Mouse (Mus musculus): Measurements from ENCODE around the gene Preb. TPM values are rescaled to one million over a fixed set of nuclear protein-coding genes. Genes with fewer than 3 reads are reported as not detected.
A peak's percentile ranks its signal among the peaks of the same experiment; 100 is the strongest.

Preb gene
- polyA plus RNA-seq, 1 experiment from 2014 or later: 133 TPM

GRCm38 (mm10) chr5:30933705-30934104, 26.5 kb downstream of the Preb start:
- no peak overlapping the region for H3K9ac ChIP-seq
- H3K9me3 ChIP-seq: no peaks in the 10 kb centered on the region
- no peak for ATAC-seq (ENCODE audit: insufficient number of reproducible peaks, insufficient read depth, low FRiP score, low TSS enrichment, low read depth)
- H3K4me2 ChIP-seq: no peak overlapping the region
- no peaks in the 10 kb centered on the region for H3K27me3 ChIP-seq
- no peaks in the 10 kb centered on the region for H3K4me1 ChIP-seq
- 59% methylated on average over 5 of the region's 5 CpGs for WGBS
- H3K4me3 ChIP-seq: no peak overlapping the region
- H3K36me3 ChIP-seq: no peaks in the 10 kb centered on the region
- H3K27ac ChIP-seq: no peak overlapping the region

DNA sequence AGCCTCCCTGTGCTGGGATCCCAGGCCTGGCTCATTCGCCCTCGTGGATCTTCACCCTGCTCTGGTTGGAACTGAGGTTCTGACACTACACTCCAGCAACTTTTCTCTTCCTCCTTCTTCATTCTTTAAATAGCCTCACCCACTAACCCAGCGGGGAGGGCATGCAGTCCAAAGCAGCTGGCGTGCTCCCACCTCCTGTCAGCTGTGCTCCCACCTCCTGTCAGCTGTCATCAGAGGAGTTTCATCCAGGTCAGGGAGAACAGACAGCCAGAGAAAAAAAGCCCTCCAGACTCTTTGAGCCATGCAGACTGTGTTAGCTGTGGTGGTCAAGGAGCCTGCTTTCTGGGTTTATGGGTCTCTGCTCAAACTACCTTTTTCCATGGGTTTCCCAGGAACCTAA, 28.8 kb downstream of the Preb start:
- no peaks in the 10 kb centered on the region for H3K27me3 ChIP-seq
- H3K27ac ChIP-seq: no peak overlapping the region
- 77% methylated on average over 4 of the region's 4 CpGs for WGBS
- H3K36me3 ChIP-seq: no peaks in the 10 kb centered on the region
- H3K9me3 ChIP-seq: no peaks in the 10 kb centered on the region
- ATAC-seq (ENCODE audit: insufficient number of reproducible peaks, insufficient read depth, low FRiP score, low TSS enrichment, low read depth): no peak
- no peak overlapping the region for H3K4me3 ChIP-seq
- peaks cover 7% of the 10 kb centered on the region; the same call in 1 of the 2 replicates for H3K4me1 ChIP-seq
- no peak overlapping the region for H3K4me2 ChIP-seq
- H3K9ac ChIP-seq: no peak overlapping the region

GRCm38 (mm10) chr5:30930846-30931245, 29.3 kb downstream of the Preb start:
- Histone ChIP-seq H3K9me3 (no peaks in the 10 kb centered on the region), H3K4me1 (peaks cover 7% of the 10 kb centered on the region; the same call in 1 of the 2 replicates), H3K4me2 (no peak overlapping the region), H3K27me3 (no peaks in the 10 kb centered on the region), H3K4me3 (no peak overlapping the region), H3K27ac (no peak overlapping the region), H3K36me3 (no peaks in the 10 kb centered on the region), H3K9ac (no peak overlapping the region)
- WGBS: 84% methylated on average over 6 of the region's 6 CpGs
- ATAC-seq (ENCODE audit: insufficient number of reproducible peaks, insufficient read depth, low FRiP score, low TSS enrichment, low read depth): no peak

- no peak overlapping the region for H3K9ac ChIP-seq
- H3K4me3 ChIP-seq: no peak overlapping the region
- WGBS: 41% methylated on average over 4 of the region's 4 CpGs
- no peak for ATAC-seq (ENCODE audit: insufficient number of reproducible peaks, insufficient read depth, low FRiP score, low TSS enrichment, low read depth)
- no peak overlapping the region for H3K27ac ChIP-seq
- peaks cover 7% of the 10 kb centered on the region; the same call in 1 of the 2 replicates for H3K4me1 ChIP-seq
- H3K9me3 ChIP-seq: no peaks in the 10 kb centered on the region
- no peak overlapping the region for H3K4me2 ChIP-seq
- no peaks in the 10 kb centered on the region for H3K27me3 ChIP-seq
- H3K36me3 ChIP-seq: 0 out of 2 replicates have a peak, but pooled peaks cover 3% of the 10 kb centered on the region
Observed at GRCm38 (mm10) chr5:30930121-30930520, 30.0 kb downstream of the Preb start.

DNA sequence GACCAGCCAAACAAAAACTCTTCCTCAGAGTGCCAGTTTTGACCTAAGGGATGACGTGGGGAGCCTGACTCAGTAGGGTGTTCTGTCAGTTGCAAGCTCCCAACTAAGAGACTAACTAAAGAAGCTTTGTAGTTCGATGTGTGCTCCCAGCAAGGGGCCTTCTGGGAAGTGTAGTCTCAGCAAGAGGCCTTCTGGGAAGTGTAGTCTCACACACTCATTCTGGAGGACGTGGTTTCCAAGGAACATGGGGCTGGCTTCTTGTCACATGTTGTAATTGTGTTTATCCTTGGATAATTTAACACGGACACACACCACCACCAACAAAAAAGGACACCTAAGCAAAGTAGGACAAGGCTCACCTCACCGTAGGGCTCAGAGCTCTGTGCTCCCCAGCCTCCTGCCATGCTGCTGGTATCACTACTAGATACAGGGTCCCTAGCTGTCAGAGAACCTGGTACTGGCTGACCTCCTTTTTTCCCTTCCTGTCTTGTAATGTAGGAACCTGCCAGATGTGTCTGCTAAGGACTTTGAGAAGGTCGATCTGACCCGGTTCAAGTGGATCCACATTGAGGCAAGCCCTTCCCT, 32.1 kb downstream of the Preb start:
- peak overlapping the region; percentile 20; the same call in 1 of the 2 replicates for H3K4me3 ChIP-seq
- 0 out of 2 replicates have a peak, but pooled peaks cover 4% of the 10 kb centered on the region for H3K36me3 ChIP-seq
- H3K9ac ChIP-seq: 0 out of 2 replicates have a peak overlapping the region, but pooled peaks have one; percentile 27
- no peaks in the 10 kb centered on the region for H3K27me3 ChIP-seq
- no peak for ATAC-seq (ENCODE audit: insufficient number of reproducible peaks, insufficient read depth, low FRiP score, low TSS enrichment, low read depth)
- no peaks in the 10 kb centered on the region for H3K9me3 ChIP-seq
- 36% methylated on average over 7 of the region's 7 CpGs for WGBS
- no peak overlapping the region for H3K27ac ChIP-seq
- peak overlapping the region; percentile 51 for H3K4me2 ChIP-seq
- H3K4me1 ChIP-seq: peaks cover 7% of the 10 kb centered on the region; the same call in 1 of the 2 replicates

DNA sequence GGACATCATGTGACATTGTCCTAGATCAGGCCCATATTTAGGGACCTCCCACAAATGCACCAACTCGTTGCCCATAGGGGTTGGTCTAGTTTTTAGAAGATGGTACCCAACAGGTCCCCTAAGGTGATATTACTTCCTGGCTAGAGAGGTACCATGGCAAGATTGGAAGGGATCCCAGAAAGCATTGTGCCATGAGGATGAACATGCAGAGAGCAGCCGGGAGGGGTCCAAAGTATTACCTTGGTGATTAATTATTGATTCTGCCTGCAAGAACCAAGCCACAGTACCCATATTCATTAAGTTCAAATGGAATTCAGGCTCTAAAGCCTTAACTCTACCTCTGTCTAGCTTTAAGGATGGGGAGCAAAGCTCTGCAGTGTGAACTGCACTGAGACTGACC, 34.1 kb downstream of the Preb start:
- Histone ChIP-seq H3K27ac (no peak overlapping the region), H3K27me3 (no peaks in the 10 kb centered on the region), H3K4me3 (no peak overlapping the region), H3K9me3 (no peaks in the 10 kb centered on the region), H3K4me2 (no peak overlapping the region), H3K9ac (no peak overlapping the region; the same call in 1 of the 2 replicates), H3K36me3 (peaks cover 5% of the 10 kb centered on the region; the same call in 1 of the 2 replicates), H3K4me1 (peaks cover 24% of the 10 kb centered on the region)
- ATAC-seq (ENCODE audit: insufficient number of reproducible peaks, insufficient read depth, low FRiP score, low TSS enrichment, low read depth): no peak
- 69% methylated on average over 2 of the region's 2 CpGs for WGBS

- Histone ChIP-seq H3K4me2 (no peak overlapping the region), H3K9ac (no peak overlapping the region), H3K9me3 (no peaks in the 10 kb centered on the region), H3K36me3 (peaks cover 13% of the 10 kb centered on the region), H3K4me1 (peaks cover 33% of the 10 kb centered on the region), H3K27me3 (no peaks in the 10 kb centered on the region), H3K27ac (no peak overlapping the region), H3K4me3 (no peak overlapping the region)
- 93% methylated on average over 5 of the region's 5 CpGs for WGBS
- ATAC-seq (ENCODE audit: insufficient number of reproducible peaks, insufficient read depth, low FRiP score, low TSS enrichment, low read depth): no peak
Observed at GRCm38 (mm10) chr5:30925217-30925616, 34.9 kb downstream of the Preb start.

GRCm38 (mm10) chr5:30924614-30925013, 35.5 kb downstream of the Preb start:
- Histone ChIP-seq H3K27me3 (no peaks in the 10 kb centered on the region), H3K36me3 (peaks cover 19% of the 10 kb centered on the region), H3K4me2 (no peak overlapping the region), H3K4me1 (peaks cover 38% of the 10 kb centered on the region), H3K27ac (no peak overlapping the region), H3K4me3 (no peak overlapping the region), H3K9ac (no peak overlapping the region), H3K9me3 (no peaks in the 10 kb centered on the region)
- ATAC-seq (ENCODE audit: insufficient number of reproducible peaks, insufficient read depth, low FRiP score, low TSS enrichment, low read depth): no peak
- 80% methylated on average over 8 of the region's 8 CpGs for WGBS

DNA sequence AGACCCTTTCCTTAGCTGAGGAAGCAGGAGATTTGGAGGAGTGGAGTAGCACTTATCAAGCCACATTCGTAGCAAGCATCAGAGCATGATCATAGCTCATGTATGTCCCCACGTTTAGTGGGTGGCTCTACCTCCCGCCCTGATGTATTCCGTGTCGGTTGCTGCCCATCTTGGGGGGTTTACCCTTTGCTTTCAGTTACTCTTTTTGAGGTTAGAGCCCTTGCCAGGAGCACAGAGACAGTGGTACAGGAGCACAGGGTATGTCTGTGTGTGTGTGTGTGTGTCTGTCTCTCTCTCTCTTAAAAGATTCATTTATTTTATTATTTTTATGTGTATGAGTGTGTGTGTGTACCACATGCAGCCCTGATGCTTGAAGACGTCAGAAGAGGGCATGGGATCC, 37.0 kb downstream of the Preb start:
- Histone ChIP-seq H3K4me2 (no peak overlapping the region), H3K9ac (no peak overlapping the region), H3K27me3 (no peaks in the 10 kb centered on the region), H3K36me3 (peaks cover 34% of the 10 kb centered on the region), H3K4me1 (peaks cover 52% of the 10 kb centered on the region), H3K4me3 (no peak overlapping the region), H3K9me3 (no peaks in the 10 kb centered on the region), H3K27ac (no peak overlapping the region)
- ATAC-seq (ENCODE audit: insufficient number of reproducible peaks, insufficient read depth, low FRiP score, low TSS enrichment, low read depth): no peak
- WGBS: 89% methylated on average over 6 of the region's 6 CpGs

- Histone ChIP-seq H3K4me2 (peak overlapping the region; percentile 76), H3K4me3 (no peak overlapping the region), H3K27ac (no peak overlapping the region), H3K4me1 (peaks cover 52% of the 10 kb centered on the region), H3K9ac (peak overlapping the region; percentile 74; the same call in 1 of the 2 replicates), H3K27me3 (no peaks in the 10 kb centered on the region), H3K9me3 (no peaks in the 10 kb centered on the region), H3K36me3 (peaks cover 39% of the 10 kb centered on the region)
- WGBS: 76% methylated on average over 10 of the region's 10 CpGs
- ATAC-seq (ENCODE audit: insufficient number of reproducible peaks, insufficient read depth, low FRiP score, low TSS enrichment, low read depth): no peak
Observed at GRCm38 (mm10) chr5:30922581-30923041, 37.5 kb downstream of the Preb start.

GRCm38 (mm10) chr5:30921256-30922033, 38.7 kb downstream of the Preb start, which contains the start of gene Khk:
TSS of gene Khk (plus strand) at chr5:30921431.
- peak within 1 kb of the TSS; percentile 74 for H3K9ac ChIP-seq
- no peaks in the 10 kb centered on the region for H3K9me3 ChIP-seq
- peak within 1 kb of the TSS; percentile 46 for H3K4me3 ChIP-seq
- peak within 1 kb of the TSS; percentile 89 for H3K27ac ChIP-seq
- H3K27me3 ChIP-seq: no peaks in the 10 kb centered on the region
- WGBS: 2% methylated on average over 40 of the region's 40 CpGs
- ATAC-seq (ENCODE audit: insufficient number of reproducible peaks, insufficient read depth, low FRiP score, low TSS enrichment, low read depth): peak; percentile 79
- H3K36me3 ChIP-seq: peaks cover 51% of the 10 kb centered on the region
- peaks cover 62% of the 10 kb centered on the region for H3K4me1 ChIP-seq
- peak within 1 kb of the TSS; percentile 76 for H3K4me2 ChIP-seq
